Mouse (Mus musculus) brain, embryonic 14.5 days (tissue): ENCODE data around the gene Anxa2.

Source experiments
- CTCF ChIP-seq: fragments of 200-500 bp; IDR thresholded peaks from 2 replicates; pipeline ENCODE4 v1.5.1; 2012; ENCODE audit warnings: inconsistent platforms, mild to moderate bottlenecking, moderate library complexity, borderline replicate concordance; ENCODE audit not compliant: insufficient read depth, insufficient read length; ENCODE audit errors: extremely low read depth
- POLR2A ChIP-seq: fragments of 200-500 bp; IDR thresholded peaks from 2 replicates; pipeline ENCODE4 v1.6.1; 2012; ENCODE audit warnings: mild to moderate bottlenecking, inconsistent platforms, borderline replicate concordance; ENCODE audit not compliant: poor library complexity, insufficient read depth, insufficient read length, severe bottlenecking; ENCODE audit errors: extremely low read depth

DNA sequence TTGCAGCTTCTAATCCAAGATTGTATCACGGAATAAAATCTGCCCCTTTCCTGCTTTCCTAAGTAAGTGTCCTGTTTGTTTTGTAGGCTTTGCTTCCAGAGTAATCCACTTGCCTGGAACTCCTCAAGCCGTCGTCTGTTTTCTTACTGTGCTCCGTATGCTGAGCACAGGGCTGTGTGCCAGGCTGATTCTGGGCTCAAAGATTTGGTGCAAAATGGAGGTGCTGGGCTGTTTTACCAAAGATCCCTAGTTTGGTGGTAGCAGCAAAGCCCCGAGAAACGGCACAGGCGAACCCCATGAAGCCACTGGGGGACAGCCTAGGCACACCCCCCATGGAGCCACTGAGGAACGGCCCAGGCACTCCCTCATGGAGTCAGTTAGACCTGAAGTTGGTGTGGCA, 60.8 kb downstream of the Anxa2 start:
- TF ChIP-seq CTCF (no peak), POLR2A (no peak)
